Mouse (Mus musculus) right cerebral cortex, postnatal 25 days (tissue): ENCODE measurements around the gene Rgl2.
"Not testable (repeated sequence)": the region's sequence is repeated elsewhere in the genome, so short reads cannot be mapped to it uniquely, and the experiment has no call there.

Experiments
- DNase-seq: peaks from one replicate; pipeline ENCODE4 v3.0.0; 2022

Gene Rgl2

GRCm38 (mm10) chr17:33929371-33930279, at the start of gene Rgl2:
Gene Rgl2 (plus strand): TSS chr17:33929543.
- peak; percentile 93 for DNase-seq

GRCm38 (mm10) chr17:33884320-33884719, 45.0 kb upstream of the Rgl2 start:
- not testable (repeated sequence) for DNase-seq

DNA sequence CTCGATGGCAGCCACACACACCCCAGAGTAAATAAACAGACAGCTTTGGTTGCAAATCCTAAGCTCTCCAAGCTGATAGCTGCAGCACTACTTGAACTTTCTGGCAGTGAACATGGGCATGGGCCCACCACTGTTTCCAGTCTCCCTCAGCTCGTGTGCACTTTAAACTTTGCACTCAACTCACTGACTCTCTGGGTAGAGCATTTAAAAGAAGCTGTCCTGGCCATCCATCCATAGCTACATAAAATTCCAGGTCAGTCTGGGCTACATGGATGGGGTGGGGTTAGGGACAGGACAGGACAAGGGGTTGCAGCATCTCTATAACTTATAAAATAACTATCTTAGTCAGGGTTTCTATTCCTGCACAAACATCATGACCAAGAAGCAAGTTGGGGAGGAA, 41.5 kb upstream of the Rgl2 start:
- not testable (repeated sequence) for DNase-seq

DNA sequence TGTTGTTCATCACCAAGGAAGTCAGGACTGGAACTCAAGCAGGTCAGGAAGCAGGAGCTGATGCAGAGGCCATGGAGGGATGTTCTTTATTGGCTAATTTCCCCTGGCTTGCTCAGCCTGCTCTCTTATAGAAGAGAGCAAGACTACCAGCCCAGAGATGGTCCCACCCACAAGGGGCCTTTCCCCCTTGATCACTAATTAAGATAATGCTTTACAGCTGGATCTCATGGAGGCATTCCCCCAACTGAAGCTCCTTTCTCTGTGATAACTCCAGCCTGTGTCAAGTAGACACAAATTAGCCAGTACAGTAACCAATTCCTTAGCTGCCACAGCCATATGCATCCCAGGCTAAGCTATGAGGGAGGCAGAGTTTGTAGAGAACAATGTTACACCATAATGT, 41.1 kb upstream of the Rgl2 start:
- not testable (repeated sequence) for DNase-seq

GRCm38 (mm10) chr17:33889941-33890532, 39.3 kb upstream of the Rgl2 start:
- DNase-seq, result not testable (repeated sequence)

DNA sequence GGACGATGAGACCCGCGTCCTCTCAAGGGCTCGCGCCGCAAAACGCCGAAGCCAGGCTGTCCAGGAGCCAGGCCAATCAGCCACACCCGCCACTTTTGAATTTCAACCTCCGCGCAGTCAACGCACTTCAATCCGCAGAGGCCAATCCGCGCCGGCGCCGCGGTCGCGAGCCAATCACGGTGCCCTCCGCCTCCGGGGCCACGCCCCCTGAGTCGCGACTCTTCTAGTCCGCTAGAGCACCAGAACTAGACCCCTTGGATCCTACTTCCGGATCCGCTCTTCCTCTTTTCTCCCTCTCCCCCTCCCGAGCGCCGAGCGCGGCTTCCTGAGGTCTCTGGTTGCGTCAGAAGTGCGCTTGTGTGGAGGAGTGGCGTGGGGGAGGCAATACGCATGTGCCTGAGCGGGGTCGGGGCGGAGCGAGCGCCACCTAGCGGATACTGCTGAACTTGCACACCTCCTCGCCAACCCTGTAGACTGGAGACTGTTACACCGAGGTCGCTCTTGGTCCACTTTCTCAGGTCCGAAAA, 38.7 kb upstream of the Rgl2 start, which contains the start of gene Kifc1:
Gene Kifc1, minus strand, starts transcription at position 129 of the 527 bp plus-strand sequence.
- DNase-seq, result peak; percentile 99

GRCm38 (mm10) chr17:33891357-33891756, 38.0 kb upstream of the Rgl2 start:
- no peak for DNase-seq

DNA sequence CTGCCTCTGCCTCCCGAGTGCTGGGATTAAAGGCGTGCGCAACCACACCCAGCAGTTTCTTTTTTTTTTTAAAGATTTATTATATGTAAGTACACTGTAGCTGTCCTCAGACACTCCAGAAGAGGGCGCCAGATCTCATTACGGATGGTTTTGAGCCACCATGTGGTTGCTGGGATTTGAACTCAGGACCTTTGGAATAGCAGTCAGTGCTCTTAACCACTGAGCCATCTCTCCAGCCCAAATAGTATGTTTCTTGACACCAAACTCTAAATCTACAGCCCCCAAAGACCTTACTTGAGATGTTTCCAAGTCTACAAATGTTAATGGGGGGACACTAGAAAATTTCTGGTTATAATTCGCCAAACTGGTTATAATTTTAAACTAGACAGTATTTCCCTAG, 37.5 kb upstream of the Rgl2 start:
- DNase-seq, result not testable (repeated sequence)

GRCm38 (mm10) chr17:33892429-33892828, 36.9 kb upstream of the Rgl2 start:
- no peak for DNase-seq

- DNase-seq, result not testable (repeated sequence)
Measured at GRCm38 (mm10) chr17:33893011-33893410, 36.3 kb upstream of the Rgl2 start.

DNA sequence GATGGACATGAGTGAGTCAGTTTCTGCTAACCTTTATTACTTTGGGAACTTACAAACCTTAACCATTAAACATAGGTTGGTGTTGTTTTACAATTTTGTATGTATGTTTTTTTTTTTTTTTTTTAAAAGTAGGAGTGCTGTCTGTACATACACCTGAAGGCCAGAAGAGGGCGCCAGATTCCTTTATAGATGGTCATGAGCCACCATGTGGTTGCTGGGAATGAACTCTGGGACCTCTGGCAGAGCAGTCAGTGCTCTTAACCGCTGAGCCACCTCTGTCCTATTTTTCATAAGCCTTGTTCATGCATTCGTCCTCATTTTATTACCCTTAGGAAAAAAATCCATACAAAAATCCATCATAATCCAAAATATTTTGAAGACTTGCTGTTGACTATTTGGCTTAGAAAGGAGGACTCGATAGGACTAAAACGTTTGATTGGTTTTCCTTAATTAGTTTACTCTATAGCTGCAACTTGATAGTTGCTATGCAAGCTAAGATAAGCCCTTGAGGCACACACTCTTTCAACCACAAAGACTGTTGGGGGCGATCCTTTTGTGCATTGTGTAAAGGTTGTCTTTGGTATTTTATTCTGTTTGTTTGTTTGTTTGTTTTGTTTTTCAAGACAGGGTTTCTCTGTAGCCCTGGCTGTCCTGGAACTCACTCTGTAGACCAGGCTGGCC, 32.1 kb upstream of the Rgl2 start:
- no peak for DNase-seq

- not testable (repeated sequence) for DNase-seq
Measured at GRCm38 (mm10) chr17:33898193-33898592, 31.1 kb upstream of the Rgl2 start.

- no peak for DNase-seq
Measured at GRCm38 (mm10) chr17:33899642-33900041, 29.7 kb upstream of the Rgl2 start.

DNA sequence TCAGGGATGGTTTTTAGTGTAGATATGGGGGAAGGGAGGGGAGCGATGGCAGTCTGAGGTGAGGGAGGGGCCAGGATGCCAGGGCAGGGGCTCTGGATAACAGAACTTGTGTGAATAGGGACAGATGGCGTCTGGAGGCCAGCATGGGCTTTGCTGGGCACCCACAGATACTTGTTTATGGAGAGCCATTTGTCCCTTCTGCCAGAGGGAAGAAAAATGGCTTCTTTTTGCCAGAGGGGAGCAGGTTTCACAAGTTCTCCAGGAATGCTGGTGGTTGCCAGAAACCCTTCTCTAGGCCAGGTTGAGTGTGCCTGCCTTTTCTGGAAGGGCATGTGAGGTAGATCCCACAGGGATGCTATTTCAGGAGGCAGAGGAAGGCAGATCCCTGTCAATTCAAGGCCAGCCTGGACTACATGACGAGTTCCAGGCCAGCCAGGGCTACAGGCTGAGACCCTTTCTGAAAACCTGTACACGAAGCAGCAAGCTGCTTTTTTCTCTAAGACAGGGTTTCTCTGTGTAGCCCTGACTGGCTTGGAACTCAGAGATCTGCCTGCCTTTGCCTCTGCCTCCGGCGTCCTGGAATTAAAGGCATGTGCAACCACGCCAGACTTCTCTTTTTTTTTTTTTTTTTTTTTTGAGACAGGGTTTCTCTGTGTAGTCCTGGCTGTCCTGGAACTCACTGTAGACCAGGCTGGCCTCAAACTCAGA, 28.9 kb upstream of the Rgl2 start:
- DNase-seq, result no peak

DNA sequence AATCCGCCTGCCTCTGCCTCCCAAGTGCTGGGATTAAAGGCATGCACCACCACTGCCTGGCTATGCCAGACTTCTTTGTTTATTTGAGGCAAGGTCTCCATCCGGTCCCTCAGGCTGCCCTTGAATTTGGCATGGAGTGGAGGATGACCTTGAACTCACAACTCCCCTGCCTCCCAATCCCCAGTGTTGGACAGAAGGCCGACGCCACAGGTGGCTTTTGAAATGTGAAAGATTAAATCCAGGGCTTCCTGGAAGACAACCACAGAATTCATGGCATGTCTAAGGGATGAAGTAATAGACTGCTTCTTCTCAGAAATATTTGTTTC, 28.4 kb upstream of the Rgl2 start:
- DNase-seq, result no peak

- no peak for DNase-seq
Measured at GRCm38 (mm10) chr17:33901653-33902052, 27.7 kb upstream of the Rgl2 start.

DNA sequence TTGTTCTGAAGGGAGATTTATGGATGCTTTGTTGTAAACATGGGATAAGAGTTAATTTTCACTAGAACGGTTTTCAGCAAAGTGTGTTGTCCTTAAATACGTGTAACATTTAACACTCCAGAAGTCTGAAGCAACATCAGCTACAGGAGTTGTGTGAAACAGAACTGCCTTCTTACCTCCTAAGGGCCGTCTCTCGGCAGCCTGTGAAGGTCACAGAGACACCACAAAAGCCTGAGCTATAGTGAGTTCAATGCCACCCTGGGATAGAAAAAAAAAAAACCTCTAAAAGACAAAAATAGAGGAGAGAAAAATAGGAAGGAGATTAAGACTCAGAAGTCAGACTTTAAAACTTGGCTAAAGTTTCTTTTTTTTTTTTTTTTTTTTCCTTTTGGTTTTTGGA, 27.3 kb upstream of the Rgl2 start:
- DNase-seq, result no peak

DNA sequence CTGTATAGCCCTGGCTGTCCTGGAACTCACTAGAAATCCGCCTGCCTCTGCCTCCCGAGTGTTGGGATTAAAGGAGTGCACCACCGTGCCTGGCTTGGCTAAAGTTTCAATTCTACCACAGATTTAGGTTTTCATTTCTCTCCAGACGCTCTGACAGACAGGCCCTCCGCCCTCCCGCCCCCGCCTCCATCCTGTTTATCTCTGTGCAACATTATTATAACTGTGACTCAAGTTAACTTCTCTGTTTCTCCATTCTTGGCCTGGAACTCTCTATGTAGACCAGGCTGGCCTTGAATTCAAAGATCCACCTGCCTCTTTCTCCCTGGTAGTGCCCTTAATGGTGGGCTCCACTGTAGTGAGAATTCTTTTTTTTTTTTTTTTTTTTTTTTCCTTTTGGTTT, 26.9 kb upstream of the Rgl2 start:
- DNase-seq, result no peak

DNA sequence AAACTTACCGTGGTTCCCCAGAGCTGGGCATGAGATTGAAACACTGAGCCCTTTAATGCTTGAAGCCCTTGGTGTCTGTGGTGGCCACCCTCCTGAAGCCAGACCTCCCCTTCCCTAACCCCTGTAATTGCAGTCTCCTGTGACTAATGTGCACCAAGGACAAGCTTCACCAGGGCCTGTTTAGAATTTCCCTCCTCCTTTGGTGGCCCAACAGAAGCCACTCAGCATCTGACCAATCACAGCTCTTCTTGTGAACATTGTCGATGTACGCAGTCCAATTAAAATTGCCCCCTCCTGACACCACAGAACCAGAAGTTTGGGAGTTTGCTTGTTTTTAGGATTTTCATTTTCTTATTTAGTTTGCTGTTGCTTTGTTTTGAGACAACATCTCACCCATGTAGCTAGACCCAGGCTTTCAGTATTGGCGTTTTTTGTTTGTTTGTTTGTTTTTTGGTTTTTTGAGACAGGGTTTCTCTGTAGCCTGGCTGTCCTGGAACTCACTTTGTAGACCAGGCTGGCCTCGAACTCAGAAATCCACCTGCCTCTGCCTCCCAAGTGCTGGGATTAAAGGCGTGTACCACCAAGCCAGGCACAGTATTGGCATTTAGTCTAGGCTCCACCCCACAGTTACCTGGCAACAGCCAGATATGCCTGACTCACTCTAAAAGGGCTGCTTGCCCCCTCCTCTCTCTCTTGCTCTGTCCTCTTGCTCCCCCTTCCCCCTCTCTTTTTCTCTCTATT, 25.3 kb upstream of the Rgl2 start:
- not testable (repeated sequence) for DNase-seq

DNA sequence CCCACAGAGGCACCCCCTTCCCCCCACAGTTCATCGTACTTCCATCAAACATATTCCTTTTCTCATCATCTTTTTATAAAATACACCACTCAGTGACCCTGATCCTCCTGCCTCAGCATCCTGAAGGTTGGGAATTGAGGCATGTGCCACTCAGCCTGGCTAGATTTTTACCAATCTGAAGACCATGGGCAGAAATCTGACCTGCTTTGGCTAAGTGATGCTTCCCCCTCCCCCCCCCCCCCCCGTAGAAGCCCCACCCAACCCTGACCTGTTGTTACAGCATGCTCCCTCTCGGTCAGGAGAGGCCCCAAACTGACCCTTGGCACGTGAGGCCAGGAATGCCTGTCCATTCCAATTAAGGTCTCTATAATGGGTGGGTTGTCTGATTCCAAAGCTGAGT, 24.5 kb upstream of the Rgl2 start, which contains the start of gene Platr17:
Gene Platr17, plus strand, starts transcription at position 301 of the 400 bp plus-strand sequence.
- not testable (repeated sequence) for DNase-seq

GRCm38 (mm10) chr17:33908331-33909076, 20.8 kb upstream of the Rgl2 start:
- DNase-seq, result peak; percentile 68
